Mouse (Mus musculus): ENCODE data around the gene Mtap. TPM values are rescaled to one million over a fixed set of nuclear protein-coding genes. Genes with fewer than 3 reads are reported as not detected.

Mtap gene
- total RNA-seq, 2 experiments from 2014 or later = 38.8 to 40.7 TPM

DNA sequence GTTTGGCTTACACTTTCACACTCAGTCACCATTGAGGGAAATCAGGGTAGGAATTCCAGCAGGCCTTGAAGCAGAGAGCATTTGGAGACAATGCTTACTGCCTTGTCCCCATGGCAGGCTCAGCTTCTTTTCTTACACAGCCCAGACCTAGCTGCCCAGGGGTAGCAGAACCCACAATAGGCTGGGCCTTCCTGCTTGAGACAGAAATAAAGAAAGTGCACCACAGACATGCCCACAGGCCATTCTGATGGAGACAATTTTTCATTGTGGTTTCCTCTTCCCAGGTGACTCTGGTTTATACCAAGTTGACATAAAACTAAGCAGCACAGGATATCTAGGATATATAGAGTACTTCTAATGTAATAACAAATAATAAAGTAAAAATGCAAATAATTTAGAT lies 72.4 kb downstream of the Mtap start:
- DNase-seq (ENCODE audit: low spot score in 2 of 2) = no peak

DNA sequence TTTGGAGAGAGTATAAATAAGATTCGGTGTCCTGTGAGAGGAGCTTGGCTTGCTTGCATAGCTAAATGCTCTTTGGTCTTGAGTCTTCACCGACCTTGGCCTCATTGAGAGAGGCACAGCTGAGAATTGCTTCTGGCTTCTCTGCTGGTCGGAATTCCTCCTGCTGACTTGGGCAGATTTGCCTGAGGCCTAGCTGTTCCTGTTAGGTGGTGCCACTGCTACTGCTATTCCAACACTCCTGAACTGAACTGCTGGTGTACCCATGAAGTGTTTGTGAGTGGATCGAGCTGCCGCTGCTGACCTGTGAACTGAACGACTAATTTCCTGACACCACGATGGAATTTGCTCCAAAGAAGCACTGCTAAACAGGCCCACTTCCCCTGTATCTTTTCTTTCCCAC lies 73.4 kb downstream of the Mtap start:
- no peak for DNase-seq (ENCODE audit: low spot score in 2 of 2)

DNA sequence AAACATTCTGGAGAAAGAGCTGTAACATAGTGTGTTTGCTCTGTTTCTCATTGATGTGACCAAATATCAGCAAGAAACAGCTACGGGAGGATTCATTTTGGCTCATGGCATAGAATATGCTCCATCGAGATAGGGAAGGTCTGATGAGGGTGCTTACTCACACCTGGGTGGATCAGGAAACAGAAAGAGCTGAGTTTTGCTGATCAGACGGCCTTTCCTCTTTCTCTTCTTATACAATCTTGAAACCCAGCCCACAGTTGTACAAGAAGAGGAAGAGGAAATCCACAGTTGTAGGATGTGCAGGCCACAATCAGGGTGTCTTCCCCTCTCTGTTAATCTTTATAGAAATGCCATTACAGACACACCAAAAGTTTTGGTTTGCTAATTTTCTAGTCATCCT lies 75.3 kb downstream of the Mtap start:
- no peak for DNase-seq (ENCODE audit: low spot score in 2 of 2)

Other genes with a start within 250 kb of the Mtap start
- 1 to 10 TPM in 1 of 2 experiments, under 1 TPM in 1; 0.67 to 1.2 TPM for gene Cdkn2a, start 157.5 kb downstream of the Mtap start, total RNA-seq (2021)
- gene Cdkn2b, start 173.9 kb downstream of the Mtap start, total RNA-seq (2021) = 1 to 10 TPM in 1 of 2 experiments, under 1 TPM in 1; 0.82 to 1.5 TPM